Mouse (Mus musculus) spleen, adult 18-20 months (tissue): ENCODE results near the gene Acox2.
"Not testable (repeated sequence)": the region's sequence is repeated elsewhere in the genome, so short reads cannot be mapped to it uniquely, and the experiment has no call there.

Source experiments
- DNase-seq, 2 experiments: peaks; one replicate each; pipeline ENCODE4 v3.0.0; 2022; ENCODE audit warnings: mixed read lengths in 2 of 2

Gene Acox2

DNA sequence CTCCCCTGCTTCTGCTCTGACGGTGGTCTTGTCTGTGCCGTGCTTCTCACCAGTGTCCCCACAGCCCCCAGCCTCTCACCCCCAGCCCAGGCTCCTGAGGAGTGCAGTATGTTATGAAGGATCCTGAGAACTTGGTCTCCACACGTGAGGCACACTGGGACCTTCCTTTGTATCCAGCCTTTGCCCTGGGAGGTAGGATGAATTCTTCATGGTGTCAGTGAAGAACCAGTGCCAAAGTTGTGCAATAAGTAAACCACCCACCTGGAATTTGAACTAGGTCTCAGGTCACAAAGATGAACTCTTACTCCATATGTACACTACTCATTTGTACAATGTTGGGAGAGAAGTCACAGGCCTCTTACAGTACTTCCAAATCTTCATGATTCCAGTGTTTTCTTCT lies at the start of gene Acox2:
Acox2 (minus strand) TSS at position 188 of the 400 bp plus-strand sequence.
- no peak for DNase-seq

GRCm38 (mm10) chr14:8308650-8309049 lies 49.5 kb upstream of the Acox2 start:
- DNase-seq = no peak

- DNase-seq = no peak
These were observed 47.7 kb upstream of the Acox2 start for GRCm38 (mm10) chr14:8306884-8307283.

- DNase-seq = no peak
These were observed 45.9 kb upstream of the Acox2 start for GRCm38 (mm10) chr14:8305014-8305413.

DNA sequence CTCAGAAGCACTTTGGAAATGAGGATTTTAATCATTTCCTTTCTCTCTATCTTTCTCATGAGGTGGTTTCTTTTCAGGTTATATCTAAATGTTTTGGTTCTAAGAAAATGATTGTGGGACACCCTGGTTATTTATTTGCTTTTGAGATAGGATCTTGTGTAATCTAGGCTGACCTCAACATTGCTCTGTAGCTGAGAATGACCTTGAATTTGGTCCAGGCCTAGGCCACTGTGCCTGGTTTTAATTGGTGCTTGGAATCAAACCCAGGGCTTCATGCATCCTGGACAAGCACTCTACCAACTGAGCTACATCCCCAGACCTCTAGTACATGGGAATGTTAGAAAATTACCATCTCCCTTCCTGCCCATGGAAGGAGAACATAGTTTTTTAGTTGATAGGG lies 44.9 kb upstream of the Acox2 start:
- DNase-seq = no peak

GRCm38 (mm10) chr14:8302687-8303086 lies 43.5 kb upstream of the Acox2 start:
- DNase-seq = no peak

DNA sequence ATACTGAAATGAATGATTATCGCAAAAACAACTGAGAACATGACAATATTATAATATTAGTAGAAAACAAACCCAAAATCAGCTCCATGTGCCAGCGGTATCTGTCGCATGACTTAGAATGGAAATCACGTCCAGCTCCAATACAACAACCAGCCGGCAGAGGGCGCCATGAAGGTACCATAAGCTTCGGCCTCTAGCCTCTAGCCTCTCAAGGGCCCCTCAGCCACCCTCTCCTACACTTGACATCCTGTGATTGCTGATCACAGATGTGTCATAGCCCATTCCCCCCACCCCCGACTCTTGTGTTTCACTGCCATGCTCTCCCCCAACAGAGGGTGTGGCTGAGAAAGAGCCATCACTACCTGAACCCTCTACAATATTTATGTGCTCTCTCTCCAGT lies 41.1 kb upstream of the Acox2 start:
- DNase-seq = peak in 1 of 2 experiments; percentile 28

DNA sequence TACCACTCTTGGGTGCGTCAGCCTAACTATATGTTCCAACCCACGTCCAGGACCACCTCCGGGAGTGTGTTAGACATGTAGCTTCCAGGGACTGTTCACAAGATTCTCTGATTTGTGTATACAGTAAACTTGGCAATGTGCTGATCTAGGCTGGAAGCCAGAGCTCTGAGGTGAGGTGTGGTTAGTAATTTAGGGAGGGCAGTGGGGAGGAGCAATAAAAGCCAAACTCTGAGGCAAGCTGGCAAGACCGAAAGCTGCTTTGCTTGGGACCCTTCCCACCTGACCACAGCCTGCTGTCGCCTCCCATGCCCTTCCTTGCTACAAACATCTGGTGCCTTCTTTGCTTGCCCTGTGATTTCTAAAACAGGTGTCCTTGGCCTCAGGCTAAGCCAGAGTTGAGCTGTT lies 38.7 kb upstream of the Acox2 start:
- DNase-seq = no peak

DNA sequence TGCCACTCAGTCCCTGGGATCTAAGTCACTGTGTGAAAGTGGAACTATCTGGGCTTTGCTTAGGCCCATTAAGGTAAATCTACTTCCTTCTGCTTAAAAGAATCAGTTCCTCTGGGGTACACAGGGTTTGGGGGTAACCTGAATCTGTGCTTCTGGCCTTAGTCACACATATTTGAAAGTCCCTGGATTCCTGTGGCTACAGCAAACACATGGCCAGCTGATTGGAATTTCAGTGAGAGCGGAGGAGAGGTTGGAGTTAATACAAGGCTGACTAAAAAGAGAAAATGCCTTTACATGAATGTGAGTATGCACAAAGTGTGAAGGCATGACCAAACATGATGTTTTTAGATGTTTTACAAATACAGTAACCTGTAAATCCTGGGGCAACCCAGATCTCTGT lies 35.1 kb upstream of the Acox2 start:
- DNase-seq = no peak

- peak; percentile 8 to 17 for DNase-seq
These were observed 27.4 kb upstream of the Acox2 start for GRCm38 (mm10) chr14:8286595-8286994.

DNA sequence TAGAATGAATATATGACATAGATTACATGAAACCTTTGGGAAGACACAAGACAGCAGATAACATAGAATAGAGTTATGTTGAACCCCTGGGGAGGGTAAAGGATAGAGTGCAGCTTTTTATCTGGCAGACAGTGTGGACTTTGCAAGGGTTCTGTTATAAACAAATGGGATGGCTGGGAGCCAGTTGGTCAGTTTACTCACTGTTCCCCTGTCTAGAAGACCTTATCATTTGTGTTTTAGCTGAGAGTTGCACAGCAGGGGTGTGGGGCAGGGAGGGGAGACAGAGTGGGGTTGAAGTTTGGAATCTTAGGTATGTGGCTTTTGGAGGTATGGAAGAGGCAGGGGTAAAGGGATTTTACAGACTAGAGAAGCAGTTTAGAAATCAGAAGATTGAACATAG lies 24.6 kb upstream of the Acox2 start:
- DNase-seq = no peak

GRCm38 (mm10) chr14:8271281-8271680 lies 12.1 kb upstream of the Acox2 start:
- DNase-seq = not testable (repeated sequence)

DNA sequence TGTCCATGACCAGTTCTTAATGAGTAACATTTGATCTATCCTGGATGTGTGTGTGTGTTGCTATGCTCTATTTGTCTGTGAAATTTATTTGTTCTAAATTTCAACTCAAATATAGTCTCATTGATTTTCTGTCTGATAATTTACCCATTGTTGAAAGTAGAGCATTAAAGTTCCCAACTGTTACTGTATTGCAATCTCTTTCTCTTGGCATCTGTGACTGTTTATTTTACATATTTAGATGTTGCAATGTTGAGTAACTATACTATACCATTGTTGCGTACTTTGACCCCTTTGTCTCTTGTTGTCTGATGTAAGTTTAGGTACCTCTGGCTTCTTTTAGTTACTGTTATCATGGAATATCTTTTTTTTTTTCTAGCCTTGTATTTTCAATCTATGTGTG lies 5.2 kb upstream of the Acox2 start:
- no peak for DNase-seq

DNA sequence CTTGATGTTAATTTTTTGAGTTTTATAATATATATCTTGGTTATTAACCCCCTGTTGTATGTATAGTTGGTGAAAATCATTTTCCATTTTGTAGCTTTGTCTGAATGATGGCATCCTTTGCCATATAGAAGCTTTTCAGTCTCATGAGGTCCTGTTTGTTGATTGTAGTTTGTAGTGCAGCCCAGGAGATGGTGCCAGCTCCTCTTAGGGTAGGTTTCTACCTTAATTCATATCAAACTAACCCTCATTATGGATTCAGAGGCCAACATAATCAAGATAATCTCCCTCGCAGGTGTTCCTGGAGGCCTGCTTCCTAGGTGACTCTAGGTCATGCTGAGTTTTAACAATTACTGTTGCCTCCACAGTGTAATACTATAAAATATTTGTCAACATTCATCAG lies 3.1 kb upstream of the Acox2 start:
- DNase-seq = no peak

- no peak for DNase-seq
These were observed 1.1 kb upstream of the Acox2 start for GRCm38 (mm10) chr14:8260214-8260613.

DNA sequence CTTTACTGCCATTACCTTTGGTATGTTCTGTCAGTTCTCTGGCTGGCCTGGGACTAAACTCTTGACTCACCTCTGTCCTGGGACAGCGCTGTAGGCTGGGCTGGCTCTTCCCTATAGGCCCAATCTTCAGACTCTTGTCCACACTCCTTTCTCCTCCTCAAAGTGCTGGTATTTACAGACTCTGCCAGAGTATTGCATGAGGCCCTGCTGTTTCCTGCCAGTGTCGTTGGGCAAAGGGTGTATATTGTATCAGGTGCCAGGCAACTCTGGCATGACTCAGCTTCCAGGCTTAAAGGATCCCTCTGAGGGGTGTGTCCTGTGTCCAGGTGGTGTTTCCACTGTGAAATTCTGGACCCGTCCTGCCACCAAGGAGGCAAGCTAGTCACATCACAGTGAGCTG lies 401 bp downstream of the Acox2 start:
- no peak for DNase-seq

- DNase-seq = no peak
These were observed 872 bp downstream of the Acox2 start for GRCm38 (mm10) chr14:8258335-8258627.

GRCm38 (mm10) chr14:8257521-8258334 lies 1.4 kb downstream of the Acox2 start:
- DNase-seq = no peak

GRCm38 (mm10) chr14:8256881-8257280 lies 2.3 kb downstream of the Acox2 start:
- DNase-seq = no peak

GRCm38 (mm10) chr14:8256072-8256471 lies 3.1 kb downstream of the Acox2 start:
- DNase-seq = no peak

DNA sequence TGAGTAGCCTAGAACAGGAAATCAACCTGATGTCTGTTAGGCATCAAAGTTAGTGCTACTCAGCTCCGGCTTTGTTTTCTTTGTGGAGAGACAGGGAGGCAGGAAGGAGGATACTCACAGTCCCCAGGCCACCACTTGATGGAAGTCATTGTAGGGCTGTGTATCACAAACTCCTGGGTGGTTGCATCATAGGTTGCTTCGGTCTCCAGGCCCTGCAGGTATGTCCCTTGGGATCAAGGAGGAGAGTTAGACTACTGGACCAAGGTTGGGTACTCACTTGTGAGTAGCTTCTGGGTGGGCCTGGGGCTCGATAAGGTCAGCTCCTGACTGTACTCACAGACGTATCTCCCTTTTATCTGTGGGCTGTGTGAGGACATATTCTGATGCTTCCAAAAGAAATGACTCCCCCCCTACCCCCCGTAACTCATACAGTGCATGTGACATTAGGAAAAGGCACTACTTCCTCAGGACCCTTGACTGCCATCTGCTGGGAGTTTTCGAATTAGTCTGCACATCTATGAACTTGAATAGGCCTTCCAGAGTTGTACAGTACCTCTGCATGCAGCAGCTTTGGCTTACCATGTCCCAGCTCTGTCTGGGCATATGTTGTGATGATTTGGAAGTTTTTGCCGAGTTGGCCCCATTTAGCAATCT lies 4.0 kb downstream of the Acox2 start:
- peak in 1 of 2 experiments; percentile 49 for DNase-seq

GRCm38 (mm10) chr14:8251330-8251885 lies 7.7 kb downstream of the Acox2 start:
- no peak for DNase-seq

DNA sequence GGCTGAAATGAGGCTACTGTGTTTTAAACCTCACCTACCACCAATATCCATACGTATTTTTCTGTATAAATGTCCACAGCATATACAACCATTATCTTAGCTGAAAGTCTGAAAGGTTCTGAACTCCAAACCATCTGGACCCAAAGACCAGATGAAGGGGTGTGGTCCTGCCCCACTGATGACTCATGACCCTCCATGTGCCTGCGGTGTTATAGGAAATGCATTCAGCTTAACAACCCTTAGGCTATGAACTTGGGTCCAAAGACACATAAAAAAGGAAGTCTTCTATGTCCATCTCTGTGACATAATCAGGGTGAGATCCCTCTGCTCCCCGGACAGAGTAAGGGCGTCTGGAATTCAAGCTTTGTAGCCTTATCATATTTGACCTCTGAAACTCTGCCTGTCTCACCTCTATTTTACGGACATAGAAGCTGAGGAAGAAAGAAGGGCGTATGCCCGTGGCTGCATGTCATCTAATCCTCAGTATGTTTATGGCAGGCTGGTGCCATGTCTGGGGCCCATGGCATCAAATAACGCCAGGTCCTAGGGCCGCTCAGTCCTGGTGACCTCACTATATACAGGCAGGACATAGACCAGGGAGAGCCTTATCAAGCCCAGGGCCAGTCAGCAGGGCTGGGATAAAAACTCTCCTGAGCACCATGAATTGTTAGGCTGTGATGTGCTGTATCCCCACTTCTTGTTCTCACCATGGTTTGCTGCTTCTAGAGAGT lies 8.8 kb downstream of the Acox2 start:
- DNase-seq = no peak

DNA sequence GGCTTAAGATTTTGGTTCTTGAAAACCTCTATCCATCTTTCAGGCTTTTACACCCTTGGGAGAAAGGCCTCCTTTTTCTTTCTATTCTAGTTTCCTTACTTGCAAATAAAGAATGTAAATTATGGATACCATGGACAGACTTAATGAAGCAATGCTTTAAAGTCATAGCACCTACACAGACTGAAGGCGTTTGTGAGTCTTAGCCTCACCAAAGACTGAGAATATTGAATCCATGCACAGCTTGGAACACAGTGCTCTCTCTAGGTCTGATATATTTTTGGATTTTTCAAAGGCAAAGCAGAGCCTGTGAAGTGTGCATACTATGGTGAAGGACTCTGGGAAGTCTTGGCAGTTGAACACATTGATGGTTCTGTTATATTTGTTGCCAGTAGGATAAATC lies 9.9 kb downstream of the Acox2 start:
- DNase-seq = no peak
